In the genomic region with DNA sequence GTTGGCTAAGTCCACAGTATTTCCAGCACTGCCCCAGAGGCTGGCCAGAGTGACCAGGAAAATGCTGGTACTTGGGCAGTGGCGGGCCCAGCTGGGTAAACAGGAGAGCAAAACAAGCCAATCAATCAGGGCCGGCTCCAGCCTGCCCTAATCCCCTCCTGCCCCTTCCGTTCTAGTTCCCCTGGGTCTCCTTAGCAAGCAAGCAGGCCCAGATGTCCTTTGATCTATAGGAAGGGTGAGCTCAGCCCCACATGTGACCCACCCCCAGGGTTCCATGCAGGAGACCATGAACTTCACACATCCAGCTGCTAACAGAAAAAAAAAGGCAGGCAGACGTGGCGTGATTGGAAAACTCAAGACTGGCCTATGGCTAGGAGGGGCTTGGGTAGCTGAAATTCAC, we compare ENCODE assay signal across 28 mouse cellular contexts. TPM values are rescaled to one million over a fixed set of nuclear protein-coding genes. Genes with fewer than 3 reads are reported as not detected.
A peak's percentile ranks its signal among the peaks of the same experiment; 100 is the strongest.
DNase-seq lines count a peak whose midpoint lies in the region; ATAC-seq lines count a peak whose summit lies in the region.
"Had no signal": no experiment of that assay in that cellular context is flagged by ENCODE, and none has a peak within 500 bp of the region (broad histone marks: within the 10 kb centered on the region; RNA-seq: fewer than 3 reads in every experiment).

No protein-coding gene starts in this region.

- no peak for DNase-seq in heart, postnatal 10 days
- DNase-seq in kidney, adult 8-10 months: no peak
- peak; percentile 44 for DNase-seq in embryo, embryonic 10.5 days (ENCODE audit: low spot score)
- DNase-seq in limb, embryonic 11.5 days (ENCODE audit: low spot score): peak; percentile 36
- DNase-seq in B cell, adult 2 months: no peak
- no peak for DNase-seq in layer of hippocampus, adult 18-20 months (ENCODE audit: low spot score in 2 of 2)
- DNase-seq: adrenal gland, postnatal 25 days; cerebellum, adult 11 months; cerebellum, postnatal 10 days; gastrocnemius, postnatal 14 days; liver, embryonic 13.5 days; lung, postnatal 4 days; right cerebral cortex, postnatal 14 days; spleen, adult 18-20 months had no signal

- H3K4me2 ChIP-seq in heart, embryonic 12.5 days: no peak overlapping the region
- H3K4me2 ChIP-seq in kidney, embryonic 15.5 days: no peak overlapping the region
- no peak overlapping the region for H3K4me2 ChIP-seq in limb, embryonic 11.5 days (ENCODE audit: low read depth, severe bottlenecking)
- H3K4me2 ChIP-seq: hindbrain, embryonic 14.5 days; intestine, embryonic 15.5 days; liver, embryonic 13.5 days; lung, embryonic 15.5 days; midbrain, embryonic 12.5 days; neural tube, embryonic 15.5 days had no signal

- 52% methylated on average over 5 of the region's 5 CpGs for WGBS in heart, embryonic 12.5 days
- 37% methylated on average over 5 of the region's 5 CpGs for WGBS in kidney, embryonic 15.5 days
- 46% methylated on average over 5 of the region's 5 CpGs for WGBS in limb, embryonic 11.5 days

- no peak overlapping the region for H3K4me3 ChIP-seq in heart, embryonic 12.5 days
- no peak overlapping the region for H3K4me3 ChIP-seq in kidney, embryonic 15.5 days (replicated peaks)
- no peak overlapping the region for H3K4me3 ChIP-seq in limb, embryonic 11.5 days (ENCODE audit: low read depth, low read length)
- H3K4me3 ChIP-seq: intestine, embryonic 15.5 days; liver, embryonic 13.5 days; lung, embryonic 15.5 days; midbrain, embryonic 12.5 days; neural tube, embryonic 15.5 days had no signal

- intact Hi-C loops in heart, postnatal 10 days (cut with DNase I): no loop called here

- H3K4me1 ChIP-seq in heart, embryonic 12.5 days (replicated peaks): peaks cover 12% of the 10 kb centered on the region
- H3K4me1 ChIP-seq in kidney, embryonic 15.5 days: peaks cover 5% of the 10 kb centered on the region; the same call in 1 of the 2 replicates
- no peaks in the 10 kb centered on the region for H3K4me1 ChIP-seq in limb, embryonic 11.5 days (ENCODE audit: control insufficient read depth, insufficient read depth, low read length)
- H3K4me1 ChIP-seq: intestine, embryonic 15.5 days; liver, embryonic 13.5 days; lung, embryonic 15.5 days; midbrain, embryonic 12.5 days; neural tube, embryonic 15.5 days had no signal

- H3K27ac ChIP-seq in heart, embryonic 12.5 days (ENCODE audit: poor library complexity, severe bottlenecking): peak overlapping the region; percentile 71
- H3K27ac ChIP-seq in kidney, embryonic 15.5 days: no peak overlapping the region
- H3K27ac ChIP-seq in limb, embryonic 11.5 days (replicated peaks; ENCODE audit: low read depth, low read length): peak overlapping the region; percentile 14; the same call in 1 of the 2 replicates
- H3K27ac ChIP-seq: hindbrain, embryonic 14.5 days; intestine, embryonic 15.5 days; kidney, postnatal 0 days; liver, embryonic 13.5 days; lung, embryonic 15.5 days; midbrain, embryonic 12.5 days; neural tube, embryonic 15.5 days had no signal

- no peak for ATAC-seq in heart, embryonic 12.5 days (ENCODE audit: insufficient number of reproducible peaks, low FRiP score)
- ATAC-seq in kidney, embryonic 15.5 days (replicated peaks; ENCODE audit: low FRiP score): peak; percentile 54
- 0 out of 2 replicates have a peak, but pooled peaks have one; percentile 26 for ATAC-seq in limb, embryonic 11.5 days (ENCODE audit: insufficient number of reproducible peaks, low FRiP score, low TSS enrichment, low read depth)
- ATAC-seq: forebrain, embryonic 14.5 days; intestine, embryonic 15.5 days had no signal

- H3K36me3 ChIP-seq in heart, embryonic 12.5 days: no peaks in the 10 kb centered on the region
- no peaks in the 10 kb centered on the region for H3K36me3 ChIP-seq in kidney, embryonic 15.5 days
- H3K36me3 ChIP-seq in limb, embryonic 11.5 days (ENCODE audit: control insufficient read depth, insufficient read depth, low read length): no peaks in the 10 kb centered on the region
- H3K36me3 ChIP-seq: intestine, embryonic 15.5 days; liver, embryonic 13.5 days; lung, embryonic 15.5 days; midbrain, embryonic 12.5 days; neural tube, embryonic 15.5 days had no signal

- no peaks in the 10 kb centered on the region for H3K9me3 ChIP-seq in heart, embryonic 12.5 days (replicated peaks)
- no peaks in the 10 kb centered on the region for H3K9me3 ChIP-seq in kidney, embryonic 15.5 days (replicated peaks)
- H3K9me3 ChIP-seq in limb, embryonic 11.5 days (ENCODE audit: control insufficient read depth, low read length): no peaks in the 10 kb centered on the region
- H3K9me3 ChIP-seq: intestine, embryonic 15.5 days; liver, embryonic 13.5 days; lung, embryonic 15.5 days; midbrain, embryonic 12.5 days; neural tube, embryonic 15.5 days had no signal

- no peak overlapping the region for H3K9ac ChIP-seq in heart, embryonic 12.5 days
- no peak overlapping the region for H3K9ac ChIP-seq in kidney, embryonic 15.5 days
- H3K9ac ChIP-seq in limb, embryonic 11.5 days (ENCODE audit: low read length): no peak overlapping the region
- H3K9ac ChIP-seq: hindbrain, embryonic 14.5 days; intestine, embryonic 15.5 days; liver, embryonic 13.5 days; lung, embryonic 15.5 days; midbrain, embryonic 12.5 days; neural tube, embryonic 15.5 days had no signal

- H3K27me3 ChIP-seq in heart, embryonic 12.5 days (replicated peaks): no peaks in the 10 kb centered on the region
- H3K27me3 ChIP-seq in kidney, embryonic 15.5 days: no peaks in the 10 kb centered on the region
- H3K27me3 ChIP-seq in limb, embryonic 11.5 days (ENCODE audit: control insufficient read depth, insufficient read depth, low read length): no peaks in the 10 kb centered on the region
- H3K27me3 ChIP-seq: CH12.LX; intestine, embryonic 15.5 days; liver, embryonic 13.5 days; lung, embryonic 15.5 days; midbrain, embryonic 12.5 days; neural tube, embryonic 15.5 days had no signal

RNA-seq across cellular contexts. Expression of gene Plac1, which starts 43.5 kb away (rescaled TPM):
- 11.7 and 12.1 TPM in 2 replicates for polyA plus RNA-seq in heart, embryonic 12.5 days (2016; fragmentation: Nextera tagmentation; extraction: Ambion mirVana)
- total RNA-seq in heart, postnatal 10 days (2021): under 1 TPM; 0.43 to 0.69 TPM
- polyA plus RNA-seq in kidney, embryonic 15.5 days (2015; fragmentation: Nextera tagmentation; extraction: Ambion mirVana): 5.6 and 6.0 TPM in 2 replicates
- polyA plus RNA-seq in limb, embryonic 11.5 days (2014; fragmentation: Nextera tagmentation; extraction: Ambion mirVana): 5.8 and 9.8 TPM in 2 replicates
- not detected for total RNA-seq in layer of hippocampus, adult 18-20 months (2021)
- total RNA-seq: adrenal gland, postnatal 25 days; CH12.LX; gastrocnemius, postnatal 14 days; heart, adult 8-10 months; layer of hippocampus, adult 8-10 months; left cerebral cortex, postnatal 36 days; MEL had no signal

Comparison
In these comparisons a context has a peak if more than half of its experiments do, and no peak if none do; other contexts are left out.
1. DNase-seq: peak in embryo, embryonic 10.5 days (single experiment) and limb, embryonic 11.5 days (single experiment); none in heart, postnatal 10 days (0 of 2), kidney, adult 8-10 months (0 of 2), B cell, adult 2 months (0 of 2) and layer of hippocampus, adult 18-20 months (0 of 2).